Mouse (Mus musculus): ENCODE results near the gene Adap1. TPM values are rescaled to one million over a fixed set of nuclear protein-coding genes. Genes with fewer than 3 reads are reported as not detected.

Adap1 gene
- polyA plus RNA-seq, 1 experiment from 2014 or later: 2.3 TPM

GRCm38 (mm10) chr5:139368638-139369320 lies 43.4 kb upstream of the Adap1 start:
- H3K36me3 ChIP-seq (ENCODE audit: control insufficient read depth, insufficient read depth, low read length): no peaks in the 10 kb centered on the region
- H3K27me3 ChIP-seq (ENCODE audit: control insufficient read depth, insufficient read depth, low read length): no peaks in the 10 kb centered on the region
- H3K4me2 ChIP-seq (ENCODE audit: low read length): no peak overlapping the region
- no peak overlapping the region for H3K4me3 ChIP-seq (ENCODE audit: control insufficient read depth in 1 of 2, insufficient read depth in 1 of 2, low read depth in 1 of 2, low read length in 2 of 2)
- no peak for ATAC-seq (ENCODE audit: insufficient number of reproducible peaks, insufficient read depth, low FRiP score, low read depth)
- H3K9ac ChIP-seq (ENCODE audit: low read length): no peak overlapping the region; the same call in 1 of the 2 replicates
- H3K9me3 ChIP-seq (ENCODE audit: control insufficient read depth, low read length): no peaks in the 10 kb centered on the region
- H3K4me1 ChIP-seq (ENCODE audit: control insufficient read depth in 2 of 2, insufficient read depth in 2 of 2, low read length in 2 of 2): peaks cover 26 to 37% of the 10 kb centered on the region in 2 experiments
- H3K27ac ChIP-seq (replicated peaks in 1 of 2; ENCODE audit: control insufficient read depth in 1 of 2, insufficient read depth in 1 of 2, low read depth in 2 of 2, low read length in 2 of 2): no peak overlapping the region
- WGBS: 83% methylated on average over 11 of the region's 11 CpGs

- 83% methylated on average over 4 of the region's 4 CpGs for WGBS
- no peak overlapping the region for H3K27ac ChIP-seq (replicated peaks in 1 of 2; ENCODE audit: control insufficient read depth in 1 of 2, insufficient read depth in 1 of 2, low read depth in 2 of 2, low read length in 2 of 2)
- no peaks in the 10 kb centered on the region for H3K36me3 ChIP-seq (ENCODE audit: control insufficient read depth, insufficient read depth, low read length)
- H3K27me3 ChIP-seq (ENCODE audit: control insufficient read depth, insufficient read depth, low read length): no peaks in the 10 kb centered on the region
- peaks cover 26 to 37% of the 10 kb centered on the region in 2 experiments for H3K4me1 ChIP-seq (ENCODE audit: control insufficient read depth in 2 of 2, insufficient read depth in 2 of 2, low read length in 2 of 2)
- no peak overlapping the region for H3K9ac ChIP-seq (ENCODE audit: low read length)
- H3K4me2 ChIP-seq (ENCODE audit: low read length): no peak overlapping the region
- ATAC-seq (ENCODE audit: insufficient number of reproducible peaks, insufficient read depth, low FRiP score, low read depth): no peak
- H3K9me3 ChIP-seq (ENCODE audit: control insufficient read depth, low read length): no peaks in the 10 kb centered on the region
- H3K4me3 ChIP-seq (ENCODE audit: control insufficient read depth in 1 of 2, insufficient read depth in 1 of 2, low read depth in 1 of 2, low read length in 2 of 2): no peak overlapping the region
Observed at GRCm38 (mm10) chr5:139367884-139368458, 42.5 kb upstream of the Adap1 start.

GRCm38 (mm10) chr5:139366484-139366883 lies 41.1 kb upstream of the Adap1 start:
- Histone ChIP-seq H3K27me3 (ENCODE audit: control insufficient read depth, insufficient read depth, low read length) (no peaks in the 10 kb centered on the region), H3K4me1 (ENCODE audit: control insufficient read depth in 2 of 2, insufficient read depth in 2 of 2, low read length in 2 of 2) (peaks cover 18 to 29% of the 10 kb centered on the region in 2 experiments), H3K27ac (replicated peaks in 1 of 2; ENCODE audit: control insufficient read depth in 1 of 2, insufficient read depth in 1 of 2, low read depth in 2 of 2, low read length in 2 of 2) (no peak overlapping the region), H3K9me3 (ENCODE audit: control insufficient read depth, low read length) (no peaks in the 10 kb centered on the region), H3K4me3 (ENCODE audit: control insufficient read depth in 1 of 2, insufficient read depth in 1 of 2, low read depth in 1 of 2, low read length in 2 of 2) (no peak overlapping the region), H3K9ac (ENCODE audit: low read length) (no peak overlapping the region), H3K4me2 (ENCODE audit: low read length) (no peak overlapping the region), H3K36me3 (ENCODE audit: control insufficient read depth, insufficient read depth, low read length) (no peaks in the 10 kb centered on the region)
- 80% methylated on average over 11 of the region's 11 CpGs for WGBS
- ATAC-seq (ENCODE audit: insufficient number of reproducible peaks, insufficient read depth, low FRiP score, low read depth): no peak

- Histone ChIP-seq H3K4me1 (ENCODE audit: control insufficient read depth in 2 of 2, insufficient read depth in 2 of 2, low read length in 2 of 2) (peaks cover 13 to 22% of the 10 kb centered on the region in 2 experiments), H3K9ac (ENCODE audit: low read length) (no peak overlapping the region), H3K9me3 (ENCODE audit: control insufficient read depth, low read length) (no peaks in the 10 kb centered on the region), H3K27me3 (ENCODE audit: control insufficient read depth, insufficient read depth, low read length) (no peaks in the 10 kb centered on the region), H3K27ac (replicated peaks in 1 of 2; ENCODE audit: control insufficient read depth in 1 of 2, insufficient read depth in 1 of 2, low read depth in 2 of 2, low read length in 2 of 2) (no peak overlapping the region), H3K4me2 (ENCODE audit: low read length) (no peak overlapping the region), H3K36me3 (ENCODE audit: control insufficient read depth, insufficient read depth, low read length) (no peaks in the 10 kb centered on the region), H3K4me3 (ENCODE audit: control insufficient read depth in 1 of 2, insufficient read depth in 1 of 2, low read depth in 1 of 2, low read length in 2 of 2) (no peak overlapping the region)
- no peak for ATAC-seq (ENCODE audit: insufficient number of reproducible peaks, insufficient read depth, low FRiP score, low read depth)
- WGBS: 60% methylated on average over 1 of the region's 1 CpGs
Observed at GRCm38 (mm10) chr5:139365827-139366226, 40.4 kb upstream of the Adap1 start.

GRCm38 (mm10) chr5:139364911-139365571 lies 39.6 kb upstream of the Adap1 start:
- H3K9me3 ChIP-seq (ENCODE audit: control insufficient read depth, low read length): no peaks in the 10 kb centered on the region
- H3K9ac ChIP-seq (ENCODE audit: low read length): peak overlapping the region; percentile 11; the same call in 1 of the 2 replicates
- H3K36me3 ChIP-seq (ENCODE audit: control insufficient read depth, insufficient read depth, low read length): no peaks in the 10 kb centered on the region
- no peaks in the 10 kb centered on the region for H3K27me3 ChIP-seq (ENCODE audit: control insufficient read depth, insufficient read depth, low read length)
- no peak for ATAC-seq (ENCODE audit: insufficient number of reproducible peaks, insufficient read depth, low FRiP score, low read depth)
- WGBS: 44% methylated on average over 5 of the region's 5 CpGs
- 0 out of 4 replicates have a peak overlapping the region, but pooled peaks of 1 of the 2 experiments have one; percentile 6 for H3K27ac ChIP-seq (replicated peaks in 1 of 2; ENCODE audit: control insufficient read depth in 1 of 2, insufficient read depth in 1 of 2, low read depth in 2 of 2, low read length in 2 of 2)
- no peak overlapping the region for H3K4me3 ChIP-seq (ENCODE audit: control insufficient read depth in 1 of 2, insufficient read depth in 1 of 2, low read depth in 1 of 2, low read length in 2 of 2)
- peaks cover 7 to 14% of the 10 kb centered on the region in 2 experiments; a peak in 3 of 4 replicates for H3K4me1 ChIP-seq (ENCODE audit: control insufficient read depth in 2 of 2, insufficient read depth in 2 of 2, low read length in 2 of 2)
- no peak overlapping the region for H3K4me2 ChIP-seq (ENCODE audit: low read length)

GRCm38 (mm10) chr5:139364260-139364910 lies 39.0 kb upstream of the Adap1 start:
- Histone ChIP-seq H3K4me1 (ENCODE audit: control insufficient read depth in 2 of 2, insufficient read depth in 2 of 2, low read length in 2 of 2) (peaks cover 7 to 13% of the 10 kb centered on the region in 2 experiments; a peak in 3 of 4 replicates), H3K9ac (ENCODE audit: low read length) (peak overlapping the region; percentile 6; the same call in 1 of the 2 replicates), H3K27me3 (ENCODE audit: control insufficient read depth, insufficient read depth, low read length) (no peaks in the 10 kb centered on the region), H3K4me3 (ENCODE audit: control insufficient read depth in 1 of 2, insufficient read depth in 1 of 2, low read depth in 1 of 2, low read length in 2 of 2) (no peak overlapping the region), H3K4me2 (ENCODE audit: low read length) (peak overlapping the region; percentile 16; the same call in 1 of the 2 replicates), H3K9me3 (ENCODE audit: control insufficient read depth, low read length) (no peaks in the 10 kb centered on the region), H3K27ac (replicated peaks in 1 of 2; ENCODE audit: control insufficient read depth in 1 of 2, insufficient read depth in 1 of 2, low read depth in 2 of 2, low read length in 2 of 2) (no peak overlapping the region; a peak in 1 of 4 replicates), H3K36me3 (ENCODE audit: control insufficient read depth, insufficient read depth, low read length) (no peaks in the 10 kb centered on the region)
- ATAC-seq (ENCODE audit: insufficient number of reproducible peaks, insufficient read depth, low FRiP score, low read depth): peak; percentile 36
- WGBS: 29% methylated on average over 12 of the region's 12 CpGs

- WGBS: 54% methylated on average over 7 of the region's 7 CpGs
- no peak for ATAC-seq (ENCODE audit: insufficient number of reproducible peaks, insufficient read depth, low FRiP score, low read depth)
Observed at GRCm38 (mm10) chr5:139363858-139364257, 38.4 kb upstream of the Adap1 start.

More at GRCm38 (mm10) chr5:139363858-139364257, 38.4 kb upstream of the Adap1 start:
- no peak overlapping the region for H3K27ac ChIP-seq (replicated peaks in 1 of 2; ENCODE audit: control insufficient read depth in 1 of 2, insufficient read depth in 1 of 2, low read depth in 2 of 2, low read length in 2 of 2)
- H3K4me1 ChIP-seq (ENCODE audit: control insufficient read depth in 2 of 2, insufficient read depth in 2 of 2, low read length in 2 of 2): peaks cover 7 to 13% of the 10 kb centered on the region in 2 experiments; a peak in 3 of 4 replicates
- H3K27me3 ChIP-seq (ENCODE audit: control insufficient read depth, insufficient read depth, low read length): no peaks in the 10 kb centered on the region
- H3K9me3 ChIP-seq (ENCODE audit: control insufficient read depth, low read length): no peaks in the 10 kb centered on the region
- no peaks in the 10 kb centered on the region for H3K36me3 ChIP-seq (ENCODE audit: control insufficient read depth, insufficient read depth, low read length)
- H3K9ac ChIP-seq (ENCODE audit: low read length): no peak overlapping the region
- H3K4me2 ChIP-seq (ENCODE audit: low read length): no peak overlapping the region
- H3K4me3 ChIP-seq (ENCODE audit: control insufficient read depth in 1 of 2, insufficient read depth in 1 of 2, low read depth in 1 of 2, low read length in 2 of 2): no peak overlapping the region

Data from heart, embryonic 14.5 days (tissue).